Mouse (Mus musculus): ENCODE measurements around the gene Hilpda.

DNA sequence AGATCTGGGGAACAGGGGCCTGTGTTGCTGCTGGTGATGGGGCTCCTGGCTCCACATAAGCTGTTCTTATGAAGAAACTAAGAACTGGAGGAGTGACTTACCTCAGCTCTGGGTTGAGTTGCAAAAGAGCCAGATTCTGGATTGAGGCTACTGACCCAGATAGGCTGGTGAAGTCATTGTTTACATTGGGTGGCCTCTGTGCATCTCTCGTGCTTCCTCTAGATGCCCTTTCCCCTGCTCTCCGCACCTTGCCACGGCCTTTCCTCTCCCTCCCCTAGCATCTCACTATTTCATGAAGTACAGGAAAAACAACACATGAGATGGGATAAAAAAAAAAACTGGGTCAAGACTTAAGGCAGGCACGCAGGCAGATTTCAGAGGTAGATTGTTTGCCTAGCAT, 5.4 kb upstream of the Hilpda start:
- TF ChIP-seq POLR2A (IDR thresholded peaks at IDR 0.05; ENCODE audit: extremely low read depth, insufficient read depth, low read length), result no peak
- no peak for TF ChIP-seq CTCF (IDR thresholded peaks at IDR 0.05; ENCODE audit: low read depth, low read length)
